Mouse (Mus musculus) forebrain, embryonic 13.5 days (tissue): ENCODE measurements around the gene Eddm3b. TPM values are rescaled to one million over a fixed set of nuclear protein-coding genes. Genes with fewer than 3 reads are reported as not detected.

Source experiments
- ATAC-seq: fragments of 200-750 bp; cut with Nextera tagmentation; 2 replicates; pipeline ENCODE4 v1.8.0; 2017
- H3K27ac ChIP-seq: fragments of 300-500 bp; sonication (generic); 2 replicates; pipeline ENCODE4 v1.5.1; 2015; ENCODE audit warnings: inconsistent platforms, mild to moderate bottlenecking, moderate library complexity
- H3K27me3 ChIP-seq: fragments of 300-500 bp; sonication (generic); 2 replicates; pipeline ENCODE4 v1.6.1; 2015; ENCODE audit warnings: mild to moderate bottlenecking, inconsistent platforms
- H3K36me3 ChIP-seq: fragments of 300-500 bp; sonication (generic); 2 replicates; pipeline ENCODE4 v1.6.1; 2015; ENCODE audit warnings: mild to moderate bottlenecking, inconsistent platforms; ENCODE audit not compliant: poor library complexity, severe bottlenecking
- H3K4me1 ChIP-seq: fragments of 300-500 bp; sonication (generic); 2 replicates; pipeline ENCODE4 v1.6.1; 2015; ENCODE audit warnings: inconsistent platforms
- H3K4me2 ChIP-seq: fragments of 300-500 bp; sonication (generic); 2 replicates; pipeline ENCODE4 v1.6.1; 2015; ENCODE audit warnings: inconsistent platforms, mild to moderate bottlenecking, moderate library complexity
- H3K4me3 ChIP-seq: fragments of 300-500 bp; sonication (generic); 2 replicates; pipeline ENCODE4 v1.5.1; 2015; ENCODE audit warnings: mild to moderate bottlenecking, inconsistent platforms
- H3K9ac ChIP-seq: fragments of 300-500 bp; sonication (generic); 2 replicates; pipeline ENCODE4 v1.6.1; 2015; ENCODE audit warnings: mild to moderate bottlenecking, inconsistent platforms
- H3K9me3 ChIP-seq: fragments of 300-500 bp; sonication (generic); replicated peaks from 2 replicates; pipeline ENCODE4 v1.6.1; 2016; ENCODE audit warnings: inconsistent platforms
- WGBS: fragments of 180-500 bp; shearing (Covaris S2); methylation state at CpG from one replicate; pipeline ENCODE4 v1.1.7; 2015; 5-methylcytosine and 5-hydroxymethylcytosine counted together
- polyA plus RNA-seq: library from polyadenylated mRNA; unstranded; fragments of >200 nt; fragmentation: Nextera tagmentation; extraction: Ambion mirVana; gene quantifications from 2 replicates; pipeline ENCODE4 v1.2.1, GENCODE M21; 2015

The Eddm3b gene
- polyA plus RNA-seq, 1 experiment from 2014 or later: not detected

- Histone ChIP-seq H3K9ac (no peak overlapping the region), H3K4me3 (no peak overlapping the region), H3K27me3 (no peaks in the 10 kb centered on the region), H3K9me3 (no peaks in the 10 kb centered on the region), H3K36me3 (no peaks in the 10 kb centered on the region), H3K4me2 (no peak overlapping the region), H3K4me1 (no peaks in the 10 kb centered on the region), H3K27ac (no peak overlapping the region)
- 79% methylated on average over 4 of the region's 4 CpGs for WGBS
- no peak for ATAC-seq
Measured at GRCm38 (mm10) chr14:51129624-51129975, 15.4 kb downstream of the Eddm3b start.

- no peak overlapping the region for H3K4me2 ChIP-seq
- no peak overlapping the region for H3K9ac ChIP-seq
- no peaks in the 10 kb centered on the region for H3K36me3 ChIP-seq
- WGBS: 96% methylated on average over 9 of the region's 9 CpGs
- no peak for ATAC-seq
- H3K27ac ChIP-seq: no peak overlapping the region
- H3K4me1 ChIP-seq: no peaks in the 10 kb centered on the region
- no peaks in the 10 kb centered on the region for H3K9me3 ChIP-seq
- no peak overlapping the region for H3K4me3 ChIP-seq
- no peaks in the 10 kb centered on the region for H3K27me3 ChIP-seq
Measured at GRCm38 (mm10) chr14:51130315-51130940, 16.2 kb downstream of the Eddm3b start.

- H3K4me3 ChIP-seq: no peak overlapping the region
Measured at GRCm38 (mm10) chr14:51131086-51131815, 17.0 kb downstream of the Eddm3b start.

GRCm38 (mm10) chr14:51132372-51132771 is 18.1 kb downstream of the Eddm3b start:
- Histone ChIP-seq H3K9me3 (no peaks in the 10 kb centered on the region), H3K4me2 (no peak overlapping the region), H3K9ac (no peak overlapping the region), H3K4me3 (no peak overlapping the region), H3K36me3 (no peaks in the 10 kb centered on the region), H3K27me3 (no peaks in the 10 kb centered on the region), H3K27ac (no peak overlapping the region), H3K4me1 (no peaks in the 10 kb centered on the region)
- ATAC-seq: no peak
- 93% methylated on average over 4 of the region's 4 CpGs for WGBS

More at GRCm38 (mm10) chr14:51131086-51131815, 17.0 kb downstream of the Eddm3b start:
- H3K4me2 ChIP-seq: no peak overlapping the region
- H3K4me1 ChIP-seq: no peaks in the 10 kb centered on the region
- no peak for ATAC-seq
- no peaks in the 10 kb centered on the region for H3K36me3 ChIP-seq
- no peaks in the 10 kb centered on the region for H3K9me3 ChIP-seq
- 78% methylated on average over 7 of the region's 7 CpGs for WGBS
- H3K27ac ChIP-seq: no peak overlapping the region
- no peak overlapping the region for H3K9ac ChIP-seq
- H3K27me3 ChIP-seq: no peaks in the 10 kb centered on the region

- ATAC-seq: no peak
- H3K9me3 ChIP-seq: no peaks in the 10 kb centered on the region
- H3K27ac ChIP-seq: no peak overlapping the region
- no peaks in the 10 kb centered on the region for H3K4me1 ChIP-seq
- no peak overlapping the region for H3K4me3 ChIP-seq
- no peaks in the 10 kb centered on the region for H3K36me3 ChIP-seq
- 70% methylated on average over 2 of the region's 2 CpGs for WGBS
- H3K27me3 ChIP-seq: no peaks in the 10 kb centered on the region
- no peak overlapping the region for H3K4me2 ChIP-seq
- no peak overlapping the region for H3K9ac ChIP-seq
Measured at GRCm38 (mm10) chr14:51140342-51140741, 26.1 kb downstream of the Eddm3b start.

- Histone ChIP-seq H3K4me1 (no peaks in the 10 kb centered on the region; the same call in 1 of the 2 replicates), H3K27ac (no peak overlapping the region), H3K27me3 (no peaks in the 10 kb centered on the region), H3K4me3 (no peak overlapping the region), H3K9ac (no peak overlapping the region), H3K36me3 (no peaks in the 10 kb centered on the region), H3K4me2 (no peak overlapping the region), H3K9me3 (no peaks in the 10 kb centered on the region)
- WGBS: 89% methylated on average over 4 of the region's 4 CpGs
- no peak for ATAC-seq
Measured at GRCm38 (mm10) chr14:51142119-51142518, 27.9 kb downstream of the Eddm3b start.

- Histone ChIP-seq H3K4me2 (no peak overlapping the region), H3K27ac (no peak overlapping the region), H3K9ac (no peak overlapping the region), H3K9me3 (no peaks in the 10 kb centered on the region), H3K4me3 (no peak overlapping the region), H3K36me3 (no peaks in the 10 kb centered on the region), H3K27me3 (no peaks in the 10 kb centered on the region), H3K4me1 (no peaks in the 10 kb centered on the region; the same call in 1 of the 2 replicates)
- no peak for ATAC-seq
- WGBS: 83% methylated on average over 3 of the region's 3 CpGs
Measured at GRCm38 (mm10) chr14:51142568-51142967, 28.3 kb downstream of the Eddm3b start.

- no peaks in the 10 kb centered on the region for H3K9me3 ChIP-seq
- no peaks in the 10 kb centered on the region for H3K27me3 ChIP-seq
- H3K27ac ChIP-seq: no peak overlapping the region
- H3K4me2 ChIP-seq: no peak overlapping the region
- 81% methylated on average over 4 of the region's 4 CpGs for WGBS
- H3K36me3 ChIP-seq: no peaks in the 10 kb centered on the region
- no peak overlapping the region for H3K4me3 ChIP-seq
- H3K9ac ChIP-seq: no peak overlapping the region
- no peaks in the 10 kb centered on the region; the same call in 1 of the 2 replicates for H3K4me1 ChIP-seq
- no peak for ATAC-seq
Measured at GRCm38 (mm10) chr14:51143287-51143686, 29.1 kb downstream of the Eddm3b start.

GRCm38 (mm10) chr14:51143937-51144336 is 29.7 kb downstream of the Eddm3b start:
- Histone ChIP-seq H3K27ac (no peak overlapping the region), H3K36me3 (no peaks in the 10 kb centered on the region), H3K27me3 (no peaks in the 10 kb centered on the region), H3K9ac (no peak overlapping the region), H3K4me1 (no peaks in the 10 kb centered on the region; the same call in 1 of the 2 replicates), H3K9me3 (no peaks in the 10 kb centered on the region), H3K4me3 (no peak overlapping the region), H3K4me2 (no peak overlapping the region)
- WGBS: 88% methylated on average over 2 of the region's 2 CpGs
- no peak for ATAC-seq

GRCm38 (mm10) chr14:51144451-51144850 is 30.2 kb downstream of the Eddm3b start:
- Histone ChIP-seq H3K4me2 (no peak overlapping the region), H3K9ac (no peak overlapping the region), H3K9me3 (no peaks in the 10 kb centered on the region), H3K4me1 (no peaks in the 10 kb centered on the region; the same call in 1 of the 2 replicates), H3K27ac (no peak overlapping the region), H3K36me3 (no peaks in the 10 kb centered on the region), H3K4me3 (no peak overlapping the region), H3K27me3 (no peaks in the 10 kb centered on the region)
- ATAC-seq: no peak
- WGBS: 98% methylated on average over 4 of the region's 4 CpGs

- Histone ChIP-seq H3K4me1 (no peaks in the 10 kb centered on the region; the same call in 1 of the 2 replicates), H3K9ac (no peak overlapping the region)
- ATAC-seq: no peak
Measured at GRCm38 (mm10) chr14:51145521-51145920, 31.3 kb downstream of the Eddm3b start.

GRCm38 (mm10) chr14:51146685-51147084 is 32.5 kb downstream of the Eddm3b start, which contains the start of gene Rnase1:
Gene Rnase1, minus strand, starts transcription at chr14:51146785.
- no peaks in the 10 kb centered on the region for H3K27me3 ChIP-seq
- WGBS: 36% methylated on average over 2 of the region's 2 CpGs
- no peak within 1 kb of the TSS for H3K4me2 ChIP-seq
- 0 out of 2 replicates have a peak within 1 kb of the TSS, but pooled peaks have one; percentile 21 for H3K27ac ChIP-seq
- no peaks in the 10 kb centered on the region for H3K36me3 ChIP-seq
- no peak within 1 kb of the TSS for H3K9ac ChIP-seq
- H3K4me1 ChIP-seq: no peaks in the 10 kb centered on the region; the same call in 1 of the 2 replicates
- no peak for ATAC-seq
- H3K9me3 ChIP-seq: no peaks in the 10 kb centered on the region
- H3K4me3 ChIP-seq: no peak within 1 kb of the TSS

More at GRCm38 (mm10) chr14:51145521-51145920, 31.3 kb downstream of the Eddm3b start:
- Histone ChIP-seq H3K9me3 (no peaks in the 10 kb centered on the region), H3K36me3 (no peaks in the 10 kb centered on the region), H3K4me3 (no peak overlapping the region), H3K4me2 (no peak overlapping the region), H3K27ac (no peak overlapping the region), H3K27me3 (no peaks in the 10 kb centered on the region)
- WGBS: 91% methylated on average over 6 of the region's 6 CpGs
